Mouse (Mus musculus) liver, postnatal 0 days (tissue): ENCODE data around the gene Gm21958. TPM values are rescaled to one million over a fixed set of nuclear protein-coding genes. Genes with fewer than 3 reads are reported as not detected.

ENCODE experiments used
- ATAC-seq: fragments of 200-750 bp; cut with Nextera tagmentation; 2 replicates; pipeline ENCODE4 v1.8.0; 2017; ENCODE audit warnings: mild to moderate bottlenecking, moderate library complexity
- DNase-seq: peaks from one replicate; pipeline ENCODE4 v3.0.0-alpha.2; 2016
- H3K27ac ChIP-seq: fragments of 300-500 bp; sonication (generic); 2 replicates; pipeline ENCODE4 v1.5.1; 2014; ENCODE audit warnings: antibody characterized with exemption, moderate library complexity, mild to moderate bottlenecking, low read depth
- H3K27me3 ChIP-seq: fragments of 300-500 bp; sonication (generic); 2 replicates; pipeline ENCODE4 v1.6.1; 2014; ENCODE audit warnings: low read length, control low read depth, mixed read lengths; ENCODE audit not compliant: insufficient read depth
- H3K36me3 ChIP-seq: fragments of 300-500 bp; sonication (generic); replicated peaks from 2 replicates; pipeline ENCODE4 v1.6.1; 2014; ENCODE audit warnings: mild to moderate bottlenecking, control low read depth, low read length, moderate library complexity, mixed read lengths; ENCODE audit not compliant: insufficient read depth
- H3K4me1 ChIP-seq: fragments of 300-500 bp; sonication (generic); 2 replicates; pipeline ENCODE4 v1.6.1; 2014; ENCODE audit warnings: antibody characterized with exemption, mild to moderate bottlenecking, control low read depth; ENCODE audit not compliant: insufficient read depth
- H3K4me2 ChIP-seq: fragments of 300-500 bp; sonication (generic); 2 replicates; pipeline ENCODE4 v1.6.1; 2014; ENCODE audit warnings: low read depth, mild to moderate bottlenecking, low read length, moderate library complexity, mixed read lengths
- H3K4me3 ChIP-seq: fragments of 300-500 bp; sonication (generic); 2 replicates; pipeline ENCODE4 v1.5.1; 2014; ENCODE audit warnings: low read depth, low read length
- H3K9ac ChIP-seq: fragments of 300-500 bp; sonication (generic); replicated peaks from 2 replicates; pipeline ENCODE4 v1.6.1; 2014; ENCODE audit warnings: mild to moderate bottlenecking, moderate library complexity
- H3K9me3 ChIP-seq: fragments of 300-500 bp; sonication (generic); 2 replicates; pipeline ENCODE4 v1.6.1; 2016; ENCODE audit warnings: mild to moderate bottlenecking, control low read depth, low read length, mixed read lengths
- CTCF ChIP-seq: sonication (generic); IDR thresholded peaks from 2 replicates; pipeline ENCODE4 v1.5.1; 2016; ENCODE audit warnings: antibody characterized with exemption, low read depth
- EP300 ChIP-seq: IDR thresholded peaks from 2 replicates; pipeline ENCODE4 v1.6.1; 2016; ENCODE audit warnings: antibody characterized with exemption, low read depth, mild to moderate bottlenecking
- WGBS: fragments of 180-500 bp; shearing (Covaris S2); extraction: QIAGEN DNeasy Blood & Tissue Kit; methylation state at CpG from one replicate; pipeline ENCODE4 v1.1.7; 2014; ENCODE audit not compliant: insufficient replicate concordance; 5-methylcytosine and 5-hydroxymethylcytosine counted together
- polyA plus RNA-seq: library from polyadenylated mRNA; unstranded; fragments of >200 nt; fragmentation: Nextera tagmentation; extraction: Ambion mirVana; gene quantifications from 2 replicates; pipeline ENCODE4 v1.2.1, GENCODE M21; 2015

The Gm21958 gene
- not detected in 2 replicates for polyA plus RNA-seq

DNA sequence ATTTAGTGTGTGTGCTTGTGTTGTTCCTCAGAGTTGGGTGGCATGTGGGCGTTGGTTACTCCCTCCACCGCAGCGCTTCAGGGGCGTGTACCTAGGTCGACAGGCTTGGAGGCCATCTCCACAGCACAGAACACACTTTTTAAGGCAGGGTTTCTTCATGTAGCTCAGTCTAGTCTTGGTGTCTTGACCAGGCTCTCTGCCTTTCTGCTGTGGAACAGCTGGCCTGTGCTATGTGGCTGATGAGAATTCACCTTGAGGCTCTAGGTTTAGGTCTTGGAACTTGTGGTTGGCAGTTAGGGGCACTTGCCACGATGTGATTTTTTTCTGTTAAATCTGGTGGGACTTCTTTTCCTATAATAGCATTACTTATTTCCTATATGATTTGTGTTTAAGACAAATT is at the start of gene Gm21958:
Gene Gm21958 (minus strand): TSS at position 101 of the 400 bp plus-strand sequence.
- peaks cover 78% of the 10 kb centered on the region for H3K36me3 ChIP-seq
- H3K4me2 ChIP-seq, result no peak within 1 kb of the TSS
- H3K4me3 ChIP-seq, result no peak within 1 kb of the TSS
- no peak within 1 kb of the TSS for H3K27ac ChIP-seq
- H3K9me3 ChIP-seq, result no peaks in the 10 kb centered on the region
- DNase-seq, result no peak
- ATAC-seq, result no peak
- no peaks in the 10 kb centered on the region for H3K27me3 ChIP-seq
- no peaks in the 10 kb centered on the region for H3K4me1 ChIP-seq
- TF ChIP-seq EP300 (no peak), CTCF (no peak)
- WGBS, result 81% methylated on average over 6 of the region's 6 CpGs
- no peak within 1 kb of the TSS for H3K9ac ChIP-seq

DNA sequence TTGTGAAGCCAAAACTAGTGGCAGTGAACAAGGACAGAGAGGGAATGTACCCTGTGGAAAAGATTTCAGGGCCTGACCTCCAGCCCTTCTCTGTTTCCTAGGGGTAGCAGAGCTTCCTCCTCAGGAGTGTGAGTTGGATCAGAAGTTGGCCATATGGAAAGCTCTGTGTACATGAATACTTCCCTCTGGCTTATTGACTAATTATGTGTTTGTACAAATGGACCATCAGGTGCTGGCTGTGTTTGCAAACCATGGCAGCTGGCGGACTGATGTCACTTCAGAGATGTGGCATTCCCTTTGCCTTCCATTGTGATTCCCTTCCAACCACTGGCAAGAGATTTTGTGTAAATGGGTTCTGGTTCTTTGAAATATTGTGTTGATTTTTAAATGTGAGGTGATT is 47.1 kb upstream of the Gm21958 start:
- Histone ChIP-seq H3K27me3 (peaks cover under 1% of the 10 kb centered on the region; the same call in 1 of the 2 replicates), H3K4me3 (no peak overlapping the region), H3K9me3 (no peaks in the 10 kb centered on the region), H3K4me1 (peaks cover 3% of the 10 kb centered on the region; the same call in 1 of the 2 replicates), H3K4me2 (no peak overlapping the region), H3K36me3 (no peaks in the 10 kb centered on the region), H3K9ac (no peak overlapping the region), H3K27ac (peak overlapping the region; percentile 88)
- TF ChIP-seq CTCF, result no peak
- no peak for TF ChIP-seq EP300
- WGBS, result 67% methylated on average over 1 of the region's 1 CpGs
- no peak for DNase-seq
- peak; percentile 61 for ATAC-seq

DNA sequence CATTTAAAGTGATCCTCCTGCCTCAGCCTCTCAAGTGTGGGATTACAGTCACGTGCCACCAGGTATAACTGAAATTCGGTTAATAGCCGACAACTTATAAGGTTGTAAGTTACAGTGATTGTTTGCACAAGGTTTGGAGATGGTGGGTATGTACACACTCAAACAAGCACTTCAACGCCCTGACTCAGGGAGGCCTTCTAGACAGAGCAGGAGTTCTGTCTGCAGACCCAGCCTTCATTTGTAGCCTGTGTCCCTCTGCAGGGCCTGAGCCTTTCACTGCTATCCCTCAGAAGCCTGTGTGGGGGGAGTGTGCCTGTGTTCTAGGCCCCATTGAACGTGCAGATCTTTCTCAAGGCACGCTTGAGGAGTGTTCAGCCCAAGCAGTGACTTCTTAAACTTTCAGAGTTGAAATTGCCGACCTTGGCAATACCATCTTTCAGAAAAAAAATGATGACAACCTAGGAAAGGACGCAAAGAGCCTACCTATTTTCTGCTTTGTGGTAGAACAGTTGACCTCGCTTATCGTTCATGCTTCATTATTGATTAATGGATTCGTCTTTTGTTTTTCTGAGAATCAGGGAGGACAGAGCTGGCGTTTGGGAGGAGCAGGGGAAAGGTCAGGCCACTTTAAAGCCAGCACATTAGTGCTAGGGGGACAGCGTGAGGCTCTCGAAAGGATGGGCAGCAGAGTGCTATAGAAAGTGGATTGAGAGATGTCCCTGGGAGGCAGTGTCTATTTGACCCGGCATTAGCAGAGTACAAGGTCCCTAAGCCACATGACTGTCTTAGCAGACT is 46.4 kb upstream of the Gm21958 start:
- Histone ChIP-seq H3K9ac (no peak overlapping the region), H3K4me2 (no peak overlapping the region), H3K4me3 (no peak overlapping the region), H3K27me3 (peaks cover 8% of the 10 kb centered on the region; the same call in 1 of the 2 replicates), H3K27ac (peak overlapping the region; percentile 88), H3K36me3 (no peaks in the 10 kb centered on the region), H3K9me3 (no peaks in the 10 kb centered on the region), H3K4me1 (peaks cover 3% of the 10 kb centered on the region; the same call in 1 of the 2 replicates)
- ATAC-seq, result peak; percentile 84
- WGBS, result 61% methylated on average over 15 of the region's 15 CpGs
- DNase-seq, result no peak
- TF ChIP-seq EP300, result peak; percentile 68
- TF ChIP-seq CTCF, result no peak

DNA sequence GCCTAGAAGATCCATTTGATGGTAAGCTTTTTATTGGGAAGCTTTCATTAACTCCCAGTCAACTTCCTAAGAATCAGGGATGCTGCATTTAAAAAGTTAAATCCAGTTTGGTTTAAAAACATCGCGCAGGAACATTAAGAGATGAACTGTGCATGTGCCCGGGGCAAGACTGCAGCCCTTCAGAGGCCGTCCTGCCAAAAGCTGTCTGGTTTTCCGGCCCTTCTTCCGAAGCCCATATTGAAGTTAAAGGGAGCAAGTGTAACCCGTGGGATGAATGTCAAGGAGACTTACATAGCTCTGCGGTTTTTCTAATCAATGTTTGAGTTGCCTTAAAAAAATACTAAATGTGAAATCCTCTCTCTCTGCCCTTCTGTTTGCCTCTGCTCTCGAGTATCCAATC is 45.1 kb upstream of the Gm21958 start:
- Histone ChIP-seq H3K9me3 (no peaks in the 10 kb centered on the region), H3K4me1 (peaks cover 5% of the 10 kb centered on the region; the same call in 1 of the 2 replicates), H3K27me3 (peaks cover 14% of the 10 kb centered on the region), H3K9ac (no peak overlapping the region), H3K4me2 (no peak overlapping the region), H3K36me3 (no peaks in the 10 kb centered on the region), H3K4me3 (no peak overlapping the region), H3K27ac (no peak overlapping the region)
- TF ChIP-seq EP300 (no peak), CTCF (no peak)
- DNase-seq (no peak), ATAC-seq (no peak)
- WGBS, result 75% methylated on average over 9 of the region's 9 CpGs

DNA sequence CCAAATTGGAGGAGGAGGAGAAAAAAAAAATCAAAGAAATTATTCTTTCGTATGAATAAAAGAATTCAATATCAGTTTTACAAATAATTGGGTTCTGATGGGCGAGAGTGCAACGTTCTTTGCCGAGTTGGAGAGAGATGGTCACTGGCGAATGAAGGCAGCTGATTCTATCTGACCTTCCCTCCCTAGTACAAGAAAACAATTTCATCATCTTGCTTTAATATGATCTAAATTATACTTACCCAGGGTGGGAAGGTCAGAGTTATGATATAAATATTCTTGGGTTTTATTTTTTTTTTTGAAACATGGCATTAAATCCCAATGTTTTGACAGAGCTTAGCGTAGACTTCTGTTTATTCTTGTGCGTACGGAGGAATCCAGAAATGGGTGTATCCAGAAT is 43.3 kb upstream of the Gm21958 start:
- WGBS, result 79% methylated on average over 8 of the region's 8 CpGs
- peaks cover 15% of the 10 kb centered on the region for H3K27me3 ChIP-seq
- TF ChIP-seq CTCF, result no peak
- no peak for TF ChIP-seq EP300
- no peak overlapping the region for H3K9ac ChIP-seq
- DNase-seq (no peak), ATAC-seq (no peak)
- no peaks in the 10 kb centered on the region for H3K36me3 ChIP-seq
- H3K27ac ChIP-seq, result 0 out of 2 replicates have a peak overlapping the region, but pooled peaks have one; percentile 23
- peaks cover 5% of the 10 kb centered on the region; the same call in 1 of the 2 replicates for H3K4me1 ChIP-seq
- H3K9me3 ChIP-seq, result no peaks in the 10 kb centered on the region
- H3K4me2 ChIP-seq, result peak overlapping the region; percentile 82
- 0 out of 2 replicates have a peak overlapping the region, but pooled peaks have one; percentile 63 for H3K4me3 ChIP-seq

DNA sequence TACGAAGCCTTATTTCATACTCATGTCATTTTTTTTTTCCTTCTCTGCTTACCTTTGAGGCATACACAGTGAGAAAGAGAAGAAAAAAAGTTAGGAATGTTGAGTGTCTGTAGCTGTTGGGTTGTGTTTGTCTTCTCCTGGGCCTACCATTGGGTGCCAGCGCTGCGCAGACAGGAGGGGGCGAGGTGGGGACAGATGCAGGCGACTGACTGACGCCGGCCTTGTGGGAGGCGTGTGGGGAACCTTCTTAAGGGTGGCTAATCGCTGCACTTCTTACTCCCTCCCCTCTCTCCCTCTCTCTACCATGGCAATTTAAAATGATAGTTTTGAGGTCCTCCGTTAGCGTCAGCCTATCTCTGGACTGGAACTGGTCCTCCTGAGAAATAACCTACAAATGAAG is 41.9 kb upstream of the Gm21958 start:
- peaks cover 15% of the 10 kb centered on the region for H3K27me3 ChIP-seq
- H3K4me3 ChIP-seq, result peak overlapping the region; percentile 63
- H3K4me2 ChIP-seq, result peak overlapping the region; percentile 82
- no peaks in the 10 kb centered on the region for H3K36me3 ChIP-seq
- H3K9me3 ChIP-seq, result peaks cover 3% of the 10 kb centered on the region; the same call in 1 of the 2 replicates
- DNase-seq (peak; percentile 41), ATAC-seq (peak; percentile 46; the same call in 1 of the 2 replicates)
- H3K27ac ChIP-seq, result peak overlapping the region; percentile 75
- WGBS, result 6% methylated on average over 11 of the region's 11 CpGs
- no peak for TF ChIP-seq EP300
- TF ChIP-seq CTCF, result 0 out of 2 replicates have a peak, but pooled peaks have one; percentile 11
- peaks cover 5% of the 10 kb centered on the region; the same call in 1 of the 2 replicates for H3K4me1 ChIP-seq
- peak overlapping the region; percentile 71 for H3K9ac ChIP-seq
